Mouse (Mus musculus): ENCODE results near the gene Olfr286. TPM values are rescaled to one million over a fixed set of nuclear protein-coding genes. Genes with fewer than 3 reads are reported as not detected.

Olfr286 gene
- polyA plus RNA-seq, 1 experiment from 2014 or later: not detected

DNA sequence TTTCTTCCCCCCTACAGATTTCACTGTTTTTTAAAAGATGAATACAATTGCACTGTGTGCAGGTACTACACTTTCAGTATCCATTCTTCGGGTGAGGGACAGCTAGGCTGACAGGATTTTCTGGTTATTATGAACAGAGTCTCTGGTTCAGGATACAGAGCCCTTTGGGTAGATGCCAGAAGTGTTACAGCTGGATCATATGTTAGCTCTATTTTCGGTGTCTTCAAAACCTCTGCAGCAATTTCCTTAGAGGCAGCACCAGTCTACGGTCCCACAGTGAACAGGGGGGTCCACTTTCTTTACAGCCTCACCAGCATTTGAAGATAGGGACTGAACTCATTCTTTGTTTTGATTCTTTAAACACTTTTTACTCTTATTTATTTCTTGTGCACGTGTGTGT, 49.8 kb downstream of the Olfr286 start:
- Histone ChIP-seq H3K9ac (no peak overlapping the region), H3K4me2 (no peak overlapping the region), H3K9me3 (no peaks in the 10 kb centered on the region), H3K4me1 (replicated peaks) (peaks cover 9% of the 10 kb centered on the region), H3K36me3 (no peaks in the 10 kb centered on the region), H3K27ac (no peak overlapping the region), H3K27me3 (no peaks in the 10 kb centered on the region), H3K4me3 (no peak overlapping the region)
- 81% methylated on average over 4 of the region's 4 CpGs for WGBS
- ATAC-seq (ENCODE audit: low FRiP score): no peak

DNA sequence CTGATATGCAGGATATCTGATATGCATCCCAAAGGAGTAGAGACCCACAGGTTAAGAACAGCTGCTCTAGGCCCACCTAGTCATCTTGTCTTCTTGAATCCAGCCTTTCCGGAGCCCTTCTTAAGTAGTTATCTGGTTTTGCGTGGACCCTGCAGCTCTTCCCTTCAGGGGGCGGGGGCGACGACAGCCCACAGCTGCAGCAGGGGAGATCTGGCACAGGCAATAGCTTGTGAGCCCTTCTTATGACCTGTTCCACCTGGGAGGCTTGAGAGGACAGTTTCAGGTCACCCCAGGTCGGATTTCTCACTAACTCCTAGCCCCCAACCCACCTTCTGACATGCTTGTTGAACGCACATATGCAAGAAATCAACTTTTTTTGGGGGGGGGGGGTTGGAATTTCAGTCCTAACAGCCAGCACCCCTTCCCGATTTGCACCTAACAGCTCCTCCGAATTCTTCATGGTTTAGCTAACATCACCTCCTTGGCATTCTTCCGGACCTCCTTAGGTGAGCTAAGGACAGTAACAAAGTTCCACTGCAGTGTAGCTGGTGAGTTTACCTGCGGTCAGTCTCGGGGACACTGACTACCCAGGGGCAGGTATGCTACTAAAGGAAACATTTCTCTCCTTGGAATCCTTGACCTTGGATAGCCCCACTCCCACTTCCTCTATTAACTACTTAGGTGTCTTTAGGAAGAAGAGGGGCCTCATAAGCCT, 52.2 kb downstream of the Olfr286 start:
- 69% methylated on average over 12 of the region's 12 CpGs for WGBS
- H3K9me3 ChIP-seq: no peaks in the 10 kb centered on the region
- 0 out of 2 replicates have a peak, but pooled peaks cover 3% of the 10 kb centered on the region for H3K27me3 ChIP-seq
- peaks cover 9% of the 10 kb centered on the region for H3K4me1 ChIP-seq (replicated peaks)
- no peak overlapping the region for H3K27ac ChIP-seq
- no peak overlapping the region for H3K4me2 ChIP-seq
- no peak overlapping the region for H3K9ac ChIP-seq
- ATAC-seq (ENCODE audit: low FRiP score): no peak
- no peaks in the 10 kb centered on the region for H3K36me3 ChIP-seq
- H3K4me3 ChIP-seq: no peak overlapping the region

- H3K9me3 ChIP-seq: no peaks in the 10 kb centered on the region
- no peaks in the 10 kb centered on the region for H3K36me3 ChIP-seq
- H3K4me2 ChIP-seq: peak overlapping the region; percentile 74
- ATAC-seq (ENCODE audit: low FRiP score): peak; percentile 99
- under 1% methylated on average over 30 of the region's 30 CpGs for WGBS
- peak overlapping the region; percentile 71 for H3K9ac ChIP-seq
- peak overlapping the region; percentile 53 for H3K4me3 ChIP-seq
- 0 out of 2 replicates have a peak, but pooled peaks cover 3% of the 10 kb centered on the region for H3K27me3 ChIP-seq
- peak overlapping the region; percentile 85 for H3K27ac ChIP-seq
- H3K4me1 ChIP-seq (replicated peaks): peaks cover 9% of the 10 kb centered on the region
Measured at GRCm38 (mm10) chr15:98181132-98181711, 53.0 kb downstream of the Olfr286 start.

DNA sequence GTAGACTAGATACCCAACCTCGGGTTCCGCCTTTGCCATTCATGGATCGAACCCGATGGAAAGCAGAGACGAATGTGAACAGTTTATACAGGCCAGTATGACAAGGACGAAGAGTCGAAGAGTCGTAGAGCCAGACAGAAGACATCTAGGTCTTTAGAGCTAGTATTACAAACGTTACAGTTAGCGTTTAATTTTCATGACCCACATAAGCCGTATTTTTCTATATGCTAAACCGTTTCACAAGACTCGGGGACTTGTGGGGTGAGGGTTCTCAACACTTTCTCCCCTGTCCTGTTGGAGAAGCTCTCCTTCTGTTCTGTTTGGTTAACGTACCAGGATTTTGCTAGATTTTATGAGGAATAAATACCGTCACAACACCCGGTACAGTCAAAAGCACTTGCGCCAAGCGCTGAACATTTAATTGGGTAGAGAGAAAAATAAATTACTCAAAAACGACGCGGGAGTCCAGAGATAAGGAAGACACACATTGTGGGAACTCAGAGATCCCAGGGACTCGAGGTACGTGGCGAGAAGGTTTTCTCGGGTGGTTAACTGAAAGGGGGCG, 53.6 kb downstream of the Olfr286 start:
- Histone ChIP-seq H3K4me2 (peak overlapping the region; percentile 74), H3K27me3 (0 out of 2 replicates have a peak, but pooled peaks cover 8% of the 10 kb centered on the region), H3K4me1 (replicated peaks) (peaks cover 9% of the 10 kb centered on the region), H3K9ac (peak overlapping the region; percentile 71), H3K4me3 (peak overlapping the region; percentile 53), H3K9me3 (no peaks in the 10 kb centered on the region), H3K27ac (peak overlapping the region; percentile 85), H3K36me3 (no peaks in the 10 kb centered on the region)
- no peak for ATAC-seq (ENCODE audit: low FRiP score)
- 6% methylated on average over 26 of the region's 26 CpGs for WGBS

DNA sequence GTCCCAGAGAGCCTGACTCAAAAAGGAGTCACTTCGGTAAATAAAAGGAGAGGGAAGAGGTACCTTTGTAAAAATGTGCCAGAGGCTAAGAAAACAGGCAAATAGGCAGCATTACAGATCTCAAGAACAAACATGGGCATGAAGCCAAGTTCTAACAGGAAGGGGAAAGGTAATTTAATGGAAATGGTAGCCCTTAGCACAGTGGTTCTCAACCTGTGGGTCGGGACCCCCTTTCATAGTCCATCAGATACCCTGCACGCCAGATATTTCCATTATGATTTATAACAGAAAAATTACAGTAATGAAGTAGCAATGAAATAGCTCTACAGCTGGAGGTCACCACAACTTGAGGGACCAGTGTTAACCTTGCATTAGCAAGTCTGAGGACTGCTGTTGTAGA, 56.9 kb downstream of the Olfr286 start:
- peaks cover 9% of the 10 kb centered on the region for H3K4me1 ChIP-seq (replicated peaks)
- H3K4me3 ChIP-seq: no peak overlapping the region
- 82% methylated on average over 3 of the region's 3 CpGs for WGBS
- no peaks in the 10 kb centered on the region for H3K36me3 ChIP-seq
- H3K27ac ChIP-seq: no peak overlapping the region
- H3K4me2 ChIP-seq: no peak overlapping the region
- no peaks in the 10 kb centered on the region for H3K9me3 ChIP-seq
- no peak for ATAC-seq (ENCODE audit: low FRiP score)
- peaks cover 14% of the 10 kb centered on the region; the same call in 1 of the 2 replicates for H3K27me3 ChIP-seq
- no peak overlapping the region for H3K9ac ChIP-seq

Other genes starting within 250 kb of the Olfr286 start
- gene Col2a1, start 229.8 kb downstream of the Olfr286 start, polyA plus RNA-seq (2015; fragmentation: Nextera tagmentation; extraction: Ambion mirVana): 53.5 and 69.4 TPM in 2 replicates
- 70.1 and 70.2 TPM in 2 replicates for gene Pfkm, start 141.9 kb downstream of the Olfr286 start, polyA plus RNA-seq (2015; fragmentation: Nextera tagmentation; extraction: Ambion mirVana)
- 23.3 and 24.7 TPM in 2 replicates for gene Senp1, start 140.7 kb downstream of the Olfr286 start, polyA plus RNA-seq (2015; fragmentation: Nextera tagmentation; extraction: Ambion mirVana)
- gene Asb8, start 68.8 kb downstream of the Olfr286 start, polyA plus RNA-seq (2015; fragmentation: Nextera tagmentation; extraction: Ambion mirVana): 52.9 and 59.4 TPM in 2 replicates
- 55.6 and 59.6 TPM in 2 replicates for gene Ccdc184, start 67.3 kb downstream of the Olfr286 start, polyA plus RNA-seq (2015; fragmentation: Nextera tagmentation; extraction: Ambion mirVana)
- not detected in 2 replicates for gene Olfr288, start 38.9 kb downstream of the Olfr286 start, polyA plus RNA-seq (2015; fragmentation: Nextera tagmentation; extraction: Ambion mirVana)
- gene Gm44579, start 13.5 kb downstream of the Olfr286 start, polyA plus RNA-seq (2015; fragmentation: Nextera tagmentation; extraction: Ambion mirVana): not detected in 2 replicates
- gene Olfr287, start 13.4 kb downstream of the Olfr286 start, polyA plus RNA-seq (2015; fragmentation: Nextera tagmentation; extraction: Ambion mirVana): not detected in 2 replicates
- gene H1fnt, start 22.8 kb upstream of the Olfr286 start, polyA plus RNA-seq (2015; fragmentation: Nextera tagmentation; extraction: Ambion mirVana): not detected in 2 replicates
- 5.9 and 7.3 TPM in 2 replicates for gene Zfp641, start 61.7 kb upstream of the Olfr286 start, polyA plus RNA-seq (2015; fragmentation: Nextera tagmentation; extraction: Ambion mirVana)
- gene Olfr285, start 82.9 kb upstream of the Olfr286 start, polyA plus RNA-seq (2015; fragmentation: Nextera tagmentation; extraction: Ambion mirVana): not detected in 2 replicates
- not detected in 2 replicates for gene Olfr284, start 106.5 kb upstream of the Olfr286 start, polyA plus RNA-seq (2015; fragmentation: Nextera tagmentation; extraction: Ambion mirVana)
- not detected in 2 replicates for gene Olfr283, start 146.5 kb upstream of the Olfr286 start, polyA plus RNA-seq (2015; fragmentation: Nextera tagmentation; extraction: Ambion mirVana)
- gene Olfr282, start 196.8 kb upstream of the Olfr286 start, polyA plus RNA-seq (2015; fragmentation: Nextera tagmentation; extraction: Ambion mirVana): not detected in 2 replicates
- gene Olfr281, start 218.1 kb upstream of the Olfr286 start, polyA plus RNA-seq (2015; fragmentation: Nextera tagmentation; extraction: Ambion mirVana): not detected in 2 replicates
- gene OR5BS1P, start 235.4 kb upstream of the Olfr286 start, polyA plus RNA-seq (2015; fragmentation: Nextera tagmentation; extraction: Ambion mirVana): not detected in 2 replicates
- gene Lalba, start 248.3 kb upstream of the Olfr286 start, polyA plus RNA-seq (2015; fragmentation: Nextera tagmentation; extraction: Ambion mirVana): not detected in 2 replicates

Data from hindbrain, embryonic 13.5 days (tissue).